Mouse (Mus musculus): ENCODE data around the gene Apoa2. TPM values are rescaled to one million over a fixed set of nuclear protein-coding genes. Genes with fewer than 3 reads are reported as not detected.

Apoa2 gene
- polyA plus RNA-seq, 1 experiment: not detected

DNA sequence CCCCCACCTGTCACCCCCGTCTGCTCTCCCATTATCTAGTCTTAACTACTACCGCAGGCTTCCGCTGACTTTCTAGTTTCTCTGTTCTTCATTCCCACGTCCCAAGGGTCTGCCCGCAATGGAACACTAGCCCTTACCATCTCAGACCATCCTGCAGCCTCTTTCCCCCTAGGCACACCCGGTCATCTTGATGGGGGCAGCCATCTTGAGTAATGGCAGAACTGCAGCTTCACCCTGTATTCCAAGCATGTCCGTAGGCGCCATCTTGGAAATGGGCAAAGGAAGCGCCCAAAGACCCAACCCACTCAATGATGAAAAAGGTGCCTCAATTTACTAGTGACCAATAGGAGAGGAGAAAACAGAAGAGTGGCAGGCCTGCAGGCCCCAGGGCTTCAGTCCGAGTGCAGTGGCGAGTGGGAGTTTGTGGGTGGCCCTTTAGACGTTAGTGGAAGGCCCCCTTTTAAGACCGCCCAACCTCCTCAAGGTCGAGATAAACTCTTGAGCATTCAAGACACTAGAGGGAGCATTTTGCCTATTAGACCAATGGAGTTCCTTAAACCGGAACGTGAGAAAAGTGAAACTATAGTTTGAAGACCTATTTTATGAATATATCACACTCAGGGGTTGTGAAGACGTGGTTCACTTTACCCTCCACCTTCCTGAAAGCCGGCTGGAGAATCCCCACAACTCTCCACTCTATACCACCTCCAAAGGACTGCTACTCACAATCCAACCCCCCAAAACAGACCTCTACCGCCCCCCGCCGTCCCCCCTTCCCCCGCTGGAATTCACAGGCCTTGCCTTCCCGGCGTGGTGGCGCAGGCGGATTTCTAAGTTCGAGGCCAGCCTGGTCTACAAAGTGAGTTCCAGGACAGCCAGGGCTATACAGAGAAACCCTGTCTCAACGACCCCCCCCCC is 2.4 kb upstream of the Apoa2 start, which contains the start of gene Tomm40l:
Tomm40l (minus strand) TSS at position 277 of the 918 bp plus-strand sequence.
- peak within 1 kb of the TSS; percentile 70 for H3K4me3 ChIP-seq
- H3K79me2 ChIP-seq (ENCODE audit: control insufficient read depth, insufficient read depth): no peaks in the 10 kb centered on the region
- H3K27me3 ChIP-seq (ENCODE audit: control insufficient read depth, insufficient read depth, insufficient read length): no peaks in the 10 kb centered on the region
- peak within 1 kb of the TSS; percentile 97 for H3K4me2 ChIP-seq (ENCODE audit: low read depth)
- H3ac ChIP-seq (ENCODE audit: control insufficient read depth, insufficient read length): no peak within 1 kb of the TSS
- TF ChIP-seq USF1 (IDR thresholded peaks at IDR 0.05; ENCODE audit: low read depth) (no peak), MAX (IDR thresholded peaks at IDR 0.05; ENCODE audit: low read depth) (no peak), E2F4 (IDR thresholded peaks at IDR 0.05; ENCODE audit: insufficient read depth) (no peak), MYOD1 (IDR thresholded peaks at IDR 0.05; ENCODE audit: control insufficient read depth in 1 of 3, insufficient read length in 2 of 3, low read depth in 2 of 3) (no peak), MYOG (IDR thresholded peaks at IDR 0.05; ENCODE audit: control insufficient read depth in 1 of 3, insufficient read depth in 1 of 3, insufficient read length in 2 of 3, low read depth in 2 of 3) (no peak), POLR2A (IDR thresholded peaks at IDR 0.05; ENCODE audit: insufficient read length, low read depth) (peak; percentile 52), POLR2AphosphoS2 (IDR thresholded peaks at IDR 0.05; ENCODE audit: insufficient read length, low read depth) (peak; percentile 18), TCF12 (IDR thresholded peaks at IDR 0.05; ENCODE audit: insufficient read depth, poor library complexity, severe bottlenecking) (no peak), CEBPB (IDR thresholded peaks at IDR 0.05; ENCODE audit: insufficient read depth, poor library complexity, severe bottlenecking) (no peak), TCF3 (IDR thresholded peaks at IDR 0.05; ENCODE audit: insufficient read length, low read depth) (no peak), REST (IDR thresholded peaks at IDR 0.05; ENCODE audit: insufficient read depth, insufficient read length) (no peak), SRF (IDR thresholded peaks at IDR 0.05; ENCODE audit: control insufficient read depth, insufficient read length, low read depth) (no peak)
- H3K36me3 ChIP-seq (ENCODE audit: control insufficient read depth, insufficient read depth): peaks cover 4% of the 10 kb centered on the region

- no peak for TF ChIP-seq POLR2AphosphoS2 (IDR thresholded peaks at IDR 0.05; ENCODE audit: insufficient read length, low read depth)
- no peak for TF ChIP-seq REST (IDR thresholded peaks at IDR 0.05; ENCODE audit: insufficient read depth, insufficient read length)
- TF ChIP-seq TCF12 (IDR thresholded peaks at IDR 0.05; ENCODE audit: insufficient read depth, poor library complexity, severe bottlenecking): no peak
- no peak for TF ChIP-seq SRF (IDR thresholded peaks at IDR 0.05; ENCODE audit: control insufficient read depth, insufficient read length, low read depth)
- no peak for TF ChIP-seq USF1 (IDR thresholded peaks at IDR 0.05; ENCODE audit: low read depth)
- TF ChIP-seq TCF3 (IDR thresholded peaks at IDR 0.05; ENCODE audit: insufficient read length, low read depth): no peak
- TF ChIP-seq POLR2A (IDR thresholded peaks at IDR 0.05; ENCODE audit: insufficient read length, low read depth): no peak
- no peak for TF ChIP-seq MAX (IDR thresholded peaks at IDR 0.05; ENCODE audit: low read depth)
- no peak for TF ChIP-seq E2F4 (IDR thresholded peaks at IDR 0.05; ENCODE audit: insufficient read depth)
- TF ChIP-seq MYOD1 (IDR thresholded peaks at IDR 0.05; ENCODE audit: control insufficient read depth in 1 of 3, insufficient read length in 2 of 3, low read depth in 2 of 3): no peak
- Histone ChIP-seq H3ac (ENCODE audit: control insufficient read depth, insufficient read length) (no peak overlapping the region), H3K4me3 (peak overlapping the region; percentile 70), H3K36me3 (ENCODE audit: control insufficient read depth, insufficient read depth) (peaks cover 4% of the 10 kb centered on the region), H3K27me3 (ENCODE audit: control insufficient read depth, insufficient read depth, insufficient read length) (no peaks in the 10 kb centered on the region), H3K4me2 (ENCODE audit: low read depth) (peak overlapping the region; percentile 36), H3K79me2 (ENCODE audit: control insufficient read depth, insufficient read depth) (no peaks in the 10 kb centered on the region)
Measured at GRCm38 (mm10) chr1:171223168-171223567, 1.7 kb upstream of the Apoa2 start.

DNA sequence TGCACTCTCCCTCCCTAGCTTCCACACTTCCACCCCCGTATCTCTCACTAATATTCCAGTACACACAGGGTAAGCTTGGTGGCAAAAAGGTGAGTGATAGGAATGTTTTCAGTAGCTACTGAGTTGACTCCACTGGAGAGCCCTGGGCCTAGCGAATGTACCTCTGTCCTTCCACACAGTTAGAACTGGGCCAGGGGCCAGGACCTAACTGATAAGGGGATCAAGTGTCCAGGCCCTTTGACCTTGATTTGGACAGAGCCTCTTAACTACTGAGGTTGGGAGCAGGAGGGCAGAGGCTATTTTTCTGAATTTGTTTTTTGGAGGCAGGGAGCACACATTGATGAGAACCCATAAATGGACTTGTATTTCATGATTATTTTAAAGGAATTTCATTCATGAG is 1.1 kb upstream of the Apoa2 start:
- no peaks in the 10 kb centered on the region for H3K79me2 ChIP-seq (ENCODE audit: control insufficient read depth, insufficient read depth)
- H3K36me3 ChIP-seq (ENCODE audit: control insufficient read depth, insufficient read depth): peaks cover 2% of the 10 kb centered on the region
- no peaks in the 10 kb centered on the region for H3K27me3 ChIP-seq (ENCODE audit: control insufficient read depth, insufficient read depth, insufficient read length)
- TF ChIP-seq MYOD1 (IDR thresholded peaks at IDR 0.05; ENCODE audit: control insufficient read depth in 1 of 3, insufficient read length in 2 of 3, low read depth in 2 of 3): no peak
- TF ChIP-seq CEBPB (IDR thresholded peaks at IDR 0.05; ENCODE audit: insufficient read depth, poor library complexity, severe bottlenecking): no peak
- TF ChIP-seq USF1 (IDR thresholded peaks at IDR 0.05; ENCODE audit: low read depth): no peak
- no peak for TF ChIP-seq SRF (IDR thresholded peaks at IDR 0.05; ENCODE audit: control insufficient read depth, insufficient read length, low read depth)
- TF ChIP-seq TCF3 (IDR thresholded peaks at IDR 0.05; ENCODE audit: insufficient read length, low read depth): no peak
- no peak for TF ChIP-seq E2F4 (IDR thresholded peaks at IDR 0.05; ENCODE audit: insufficient read depth)
- TF ChIP-seq POLR2AphosphoS2 (IDR thresholded peaks at IDR 0.05; ENCODE audit: insufficient read length, low read depth): no peak
- no peak for TF ChIP-seq POLR2A (IDR thresholded peaks at IDR 0.05; ENCODE audit: insufficient read length, low read depth)
- no peak for TF ChIP-seq TCF12 (IDR thresholded peaks at IDR 0.05; ENCODE audit: insufficient read depth, poor library complexity, severe bottlenecking)
- TF ChIP-seq MAX (IDR thresholded peaks at IDR 0.05; ENCODE audit: low read depth): no peak
- no peak overlapping the region for H3K4me2 ChIP-seq (ENCODE audit: low read depth)
- H3K4me3 ChIP-seq: no peak overlapping the region
- H3ac ChIP-seq (ENCODE audit: control insufficient read depth, insufficient read length): no peak overlapping the region

GRCm38 (mm10) chr1:171226780-171227179 is 1.9 kb downstream of the Apoa2 start:
- TF ChIP-seq E2F4 (IDR thresholded peaks at IDR 0.05; ENCODE audit: insufficient read depth): no peak
- TF ChIP-seq MYOG (IDR thresholded peaks at IDR 0.05; ENCODE audit: control insufficient read depth in 1 of 3, insufficient read depth in 1 of 3, insufficient read length in 2 of 3, low read depth in 2 of 3): no peak
- no peak for TF ChIP-seq POLR2AphosphoS2 (IDR thresholded peaks at IDR 0.05; ENCODE audit: insufficient read length, low read depth)
- no peak for TF ChIP-seq SRF (IDR thresholded peaks at IDR 0.05; ENCODE audit: control insufficient read depth, insufficient read length, low read depth)
- TF ChIP-seq TCF12 (IDR thresholded peaks at IDR 0.05; ENCODE audit: insufficient read depth, poor library complexity, severe bottlenecking): no peak
- no peak for TF ChIP-seq REST (IDR thresholded peaks at IDR 0.05; ENCODE audit: insufficient read depth, insufficient read length)
- no peak for TF ChIP-seq TCF3 (IDR thresholded peaks at IDR 0.05; ENCODE audit: insufficient read length, low read depth)
- no peak for TF ChIP-seq POLR2A (IDR thresholded peaks at IDR 0.05; ENCODE audit: insufficient read length, low read depth)
- peaks cover 3% of the 10 kb centered on the region for H3K36me3 ChIP-seq (ENCODE audit: control insufficient read depth, insufficient read depth)
- H3K79me2 ChIP-seq (ENCODE audit: control insufficient read depth, insufficient read depth): no peaks in the 10 kb centered on the region
- H3ac ChIP-seq (ENCODE audit: control insufficient read depth, insufficient read length): no peak overlapping the region
- no peaks in the 10 kb centered on the region for H3K27me3 ChIP-seq (ENCODE audit: control insufficient read depth, insufficient read depth, insufficient read length)
- H3K4me2 ChIP-seq (ENCODE audit: low read depth): no peak overlapping the region
- H3K4me3 ChIP-seq: no peak overlapping the region

Measured in myocyte (in vitro differentiated cells).